Mouse (Mus musculus) spleen, adult 2 months (tissue): Measurements from ENCODE around the gene Disp2.

Experiments used
- CTCF ChIP-seq: fragments of 200-500 bp; IDR thresholded peaks from 2 replicates; pipeline ENCODE4 v1.5.1; 2011; ENCODE audit warnings: mild to moderate bottlenecking, inconsistent platforms; ENCODE audit not compliant: insufficient read depth, insufficient read length, insufficient replicate concordance; ENCODE audit errors: extremely low read depth
- POLR2A ChIP-seq: fragments of 200-500 bp; IDR thresholded peaks from 2 replicates; pipeline ENCODE4 v1.6.1; 2011; ENCODE audit warnings: low read depth, low read length, inconsistent platforms

DNA sequence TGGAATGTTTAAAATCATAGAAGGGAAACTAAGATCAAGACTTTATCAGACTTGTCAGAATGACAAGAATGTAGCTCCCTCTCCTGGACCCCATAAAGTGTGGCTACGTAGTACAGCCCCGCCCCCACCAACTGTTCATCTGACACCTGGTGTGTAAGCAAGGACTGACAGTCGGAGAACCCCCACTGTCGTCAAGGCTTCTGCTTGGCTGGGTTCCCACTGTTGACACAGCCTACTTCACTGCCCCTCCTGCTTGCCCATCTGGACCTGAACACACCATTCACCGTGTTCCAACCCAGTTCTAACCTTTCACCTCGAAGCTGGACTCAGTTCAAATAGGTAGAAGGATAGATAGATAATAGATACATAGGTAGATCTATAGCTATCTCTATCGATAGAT, 66.7 kb downstream of the Disp2 start:
- TF ChIP-seq CTCF (no peak), POLR2A (no peak)
